Mouse (Mus musculus) gastrocnemius, postnatal 14 days (tissue): ENCODE results near the gene Rab7. TPM values are rescaled to one million over a fixed set of nuclear protein-coding genes. Genes with fewer than 3 reads are reported as not detected.

Experiments
- DNase-seq: peaks from one replicate; pipeline ENCODE4 v3.0.0; 2021; ENCODE audit warnings: mixed read lengths
- intact Hi-C: fragments of 180-260 bp; cut with DNase I; formaldehyde crosslinking; loops from one replicate; pipeline ENCODE4 v1.15.1; 2025; ENCODE audit warnings: low total_unique reads
- total RNA-seq, 2 experiments: library from RNA; stranded (reverse); gene quantifications; 2 replicates each; pipeline ENCODE4 v1.2.3; 2021

Rab7 gene
- total RNA-seq, 2 experiments from 2014 or later, result 208 to 236 TPM

GRCm38 (mm10) chr6:88056866-88057265 lies 11.8 kb upstream of the Rab7 start:
- intact Hi-C loops, result no loop called here
- no peak for DNase-seq

DNA sequence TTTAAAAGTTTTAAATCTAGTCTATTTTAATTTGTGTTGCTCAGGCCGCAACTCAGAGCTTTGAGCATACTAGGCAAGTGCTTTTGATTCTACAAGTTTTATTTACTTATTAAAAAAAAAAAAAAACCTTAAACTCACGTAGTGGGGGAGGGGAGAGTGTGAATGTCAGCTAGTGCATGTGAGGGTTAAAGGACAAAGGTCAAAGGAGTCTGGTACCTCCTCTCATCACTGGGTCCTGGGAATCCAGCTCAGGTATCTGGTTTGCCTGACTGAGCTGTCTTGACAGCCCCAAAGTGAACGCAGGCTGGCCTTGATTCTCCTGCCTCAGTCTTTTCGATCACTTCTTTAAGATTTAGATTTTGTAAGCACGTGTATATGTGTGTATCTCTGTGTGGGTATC lies 10.6 kb upstream of the Rab7 start:
- intact Hi-C loops, result no loop called here
- no peak for DNase-seq

DNA sequence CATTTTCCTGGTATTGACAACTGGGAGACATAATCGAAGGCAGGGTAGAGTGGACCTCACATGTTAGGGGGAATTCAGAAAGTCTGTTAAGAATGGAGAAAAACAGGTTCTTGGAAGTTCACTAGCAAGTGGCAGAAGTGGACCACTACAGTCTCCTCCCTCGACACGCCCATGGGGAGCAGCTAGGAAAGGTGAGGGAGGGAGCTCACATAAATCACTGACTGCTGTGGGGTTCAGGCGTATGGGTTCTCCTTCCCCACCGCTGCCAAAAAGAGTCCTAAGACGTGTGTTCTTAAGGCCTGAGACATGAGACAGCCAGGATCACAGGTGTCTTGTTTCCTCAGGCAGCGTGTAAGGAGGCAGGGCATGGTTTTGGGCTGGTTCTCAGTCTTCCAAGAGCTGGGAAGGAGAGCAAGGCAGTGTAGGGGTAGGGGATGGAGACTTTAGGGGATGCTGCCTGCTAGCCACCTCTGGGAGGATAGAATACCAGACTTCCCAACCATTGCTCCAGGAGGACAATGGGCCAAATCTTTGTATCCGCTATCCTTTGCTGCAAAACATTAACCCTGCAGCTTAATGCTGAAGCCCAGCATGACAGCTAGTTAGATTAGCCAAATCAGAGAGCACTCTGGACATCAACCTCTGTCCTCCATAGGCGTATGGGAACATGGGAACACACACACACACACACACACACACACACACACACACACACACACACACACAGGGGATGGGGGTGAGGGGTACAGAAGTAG lies 9.2 kb upstream of the Rab7 start:
- intact Hi-C loops, result no loop called here
- DNase-seq, result no peak

DNA sequence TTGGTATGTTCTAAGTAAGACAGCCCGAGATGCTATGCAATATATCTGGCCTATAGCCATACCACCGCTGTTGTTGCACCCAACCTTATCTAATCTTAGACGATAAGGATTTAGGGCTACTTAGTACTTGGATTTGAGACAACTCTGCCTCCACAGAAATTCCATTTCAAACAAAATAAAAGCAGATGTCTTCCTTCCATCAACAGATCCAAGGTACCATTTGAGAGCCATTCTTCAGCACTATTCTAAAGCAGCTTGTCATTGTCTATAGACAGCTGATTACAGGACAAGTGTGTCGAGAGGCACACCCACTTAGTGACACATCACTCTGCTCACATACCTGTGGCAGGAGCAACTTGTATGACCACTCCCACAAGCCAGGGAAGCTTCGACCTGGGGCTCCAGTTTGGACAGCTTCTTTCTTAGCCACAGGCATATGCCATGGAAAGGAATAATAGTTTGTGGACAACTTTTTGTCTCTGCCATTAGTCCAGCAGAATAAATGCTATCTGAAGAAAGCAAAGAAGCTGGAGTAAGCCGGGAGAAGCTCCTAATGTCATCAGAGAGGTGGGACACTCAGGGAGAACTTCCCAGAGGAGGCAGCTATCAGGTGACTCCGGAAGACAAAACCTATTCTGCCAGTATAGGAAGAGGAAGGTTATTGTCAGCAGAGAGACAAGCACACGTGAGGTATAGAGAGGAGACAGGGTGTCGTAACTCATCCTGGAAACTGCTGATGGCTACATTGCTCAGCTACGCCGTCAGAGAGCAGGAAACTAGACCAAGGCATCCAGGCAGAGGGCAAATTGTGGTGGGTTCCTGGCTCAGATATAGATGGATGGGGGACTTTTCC lies 8.4 kb upstream of the Rab7 start:
- no peak for DNase-seq
- intact Hi-C loops, result no loop called here

DNA sequence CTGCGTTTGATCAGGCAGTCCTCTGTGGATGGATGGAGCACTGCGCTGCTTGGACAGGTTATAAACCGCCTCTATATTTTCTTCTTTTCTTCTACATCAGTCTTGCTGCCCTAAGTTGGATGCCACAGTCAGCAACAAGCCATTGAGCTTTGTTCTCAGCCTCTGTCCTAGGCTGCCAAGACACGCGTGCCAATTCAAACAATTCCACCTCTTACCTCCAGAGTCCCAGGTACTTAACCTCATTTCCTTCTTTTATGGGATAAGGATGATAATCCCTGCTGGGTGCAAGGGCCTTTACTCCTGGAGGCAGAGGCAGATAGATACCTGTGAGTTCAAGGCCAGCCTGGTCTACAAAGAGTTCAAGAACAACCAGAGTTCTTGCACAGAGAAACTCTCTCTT lies 6.1 kb upstream of the Rab7 start:
- no peak for DNase-seq
- intact Hi-C loops, result no loop called here

- intact Hi-C loops, result no loop called here
- no peak for DNase-seq
Observed at GRCm38 (mm10) chr6:88049008-88049407, 3.9 kb upstream of the Rab7 start.

DNA sequence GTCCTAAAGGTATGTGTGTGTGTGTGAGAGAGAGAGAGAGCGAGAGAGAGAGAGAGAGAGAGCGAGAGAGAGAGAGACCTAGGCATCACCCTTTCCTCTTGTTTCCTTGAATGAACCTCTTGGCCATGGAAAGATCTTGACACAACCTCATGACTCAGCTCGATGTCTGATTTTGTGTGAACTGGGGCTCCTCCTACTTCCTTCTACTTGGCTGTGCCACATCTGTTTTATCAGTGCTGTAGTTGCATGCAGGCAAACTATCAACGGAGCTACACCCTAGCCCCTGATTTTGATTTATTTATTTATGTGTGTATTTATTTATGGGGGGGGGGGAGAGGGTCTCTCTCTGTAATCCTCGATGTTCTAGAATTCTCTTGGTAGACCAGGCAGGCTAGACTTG lies 2.8 kb upstream of the Rab7 start:
- no peak for DNase-seq
- intact Hi-C loops, result no loop called here

GRCm38 (mm10) chr6:88045406-88045766 lies 316 bp upstream of the Rab7 start:
- intact Hi-C loops, result no loop called here
- no peak for DNase-seq

DNA sequence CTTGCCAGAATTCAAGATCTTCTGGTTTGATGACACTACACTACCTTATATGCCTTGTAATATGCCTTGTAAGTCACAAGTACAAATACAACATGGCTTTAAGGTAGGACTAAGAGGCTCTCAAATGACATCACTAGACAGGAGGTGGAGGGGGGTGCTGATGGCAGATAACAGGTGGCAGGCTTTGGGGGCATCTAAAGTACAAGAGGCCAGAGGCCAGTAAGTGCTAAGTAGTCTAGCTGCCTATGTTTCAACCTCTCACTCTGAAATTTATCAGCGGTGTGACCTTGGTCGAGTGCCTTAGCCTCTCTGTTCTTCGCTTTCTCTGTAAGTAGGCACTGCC lies 865 bp downstream of the Rab7 start:
- intact Hi-C loops, result no loop called here
- DNase-seq, result no peak

GRCm38 (mm10) chr6:88042336-88042735 lies 2.7 kb downstream of the Rab7 start:
- no peak for DNase-seq
- intact Hi-C loops, result no loop called here

DNA sequence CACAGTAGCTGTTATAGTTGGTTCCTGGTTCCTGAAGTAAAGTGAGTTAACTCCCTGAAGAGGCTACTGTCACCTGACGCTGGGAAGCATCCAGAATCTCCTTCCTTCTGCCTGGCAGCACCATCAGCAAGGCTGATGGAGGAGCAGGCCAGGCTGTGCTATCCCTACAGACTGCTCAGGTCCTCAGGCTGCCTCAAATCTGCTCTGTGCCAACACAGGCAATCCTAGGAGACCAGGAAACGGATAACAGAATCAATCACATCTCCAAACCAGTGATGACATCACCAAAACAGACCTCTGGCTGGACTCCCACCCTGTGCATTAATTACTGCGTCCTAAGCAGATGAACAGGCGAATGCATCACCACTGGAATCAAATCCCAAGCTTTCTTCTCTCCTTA lies 3.8 kb downstream of the Rab7 start:
- DNase-seq, result no peak
- intact Hi-C loops, result no loop called here

GRCm38 (mm10) chr6:88039426-88039825 lies 5.6 kb downstream of the Rab7 start:
- no peak for DNase-seq
- intact Hi-C loops, result no loop called here

DNA sequence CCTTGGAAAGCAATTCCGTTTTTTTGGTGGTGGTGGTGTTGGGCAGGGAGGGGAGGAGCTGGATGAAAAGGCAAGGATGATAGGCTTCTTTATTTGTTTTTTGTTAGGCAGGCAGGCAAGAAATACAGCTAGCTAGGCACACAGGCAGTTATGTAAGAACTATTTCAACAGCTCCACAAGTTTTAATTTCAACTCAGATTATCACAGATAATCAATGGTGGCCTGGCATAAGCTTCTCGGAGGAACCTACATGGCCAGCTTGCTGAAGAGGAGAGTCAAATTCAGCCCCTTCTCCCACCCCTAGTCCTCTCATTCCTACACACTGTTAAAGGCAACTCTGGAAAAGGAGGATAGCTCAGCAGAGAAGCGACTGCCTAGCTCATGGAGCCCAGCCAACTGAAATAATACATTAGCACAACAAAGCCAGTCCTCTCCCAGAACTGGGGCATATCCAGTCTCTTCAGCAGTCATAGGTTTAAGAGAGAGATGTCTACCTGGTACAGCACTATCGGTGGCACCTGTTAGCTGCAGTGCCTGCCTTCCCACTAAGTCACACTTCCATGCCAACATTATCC lies 7.5 kb downstream of the Rab7 start:
- intact Hi-C loops, result no loop called here
- DNase-seq, result no peak

DNA sequence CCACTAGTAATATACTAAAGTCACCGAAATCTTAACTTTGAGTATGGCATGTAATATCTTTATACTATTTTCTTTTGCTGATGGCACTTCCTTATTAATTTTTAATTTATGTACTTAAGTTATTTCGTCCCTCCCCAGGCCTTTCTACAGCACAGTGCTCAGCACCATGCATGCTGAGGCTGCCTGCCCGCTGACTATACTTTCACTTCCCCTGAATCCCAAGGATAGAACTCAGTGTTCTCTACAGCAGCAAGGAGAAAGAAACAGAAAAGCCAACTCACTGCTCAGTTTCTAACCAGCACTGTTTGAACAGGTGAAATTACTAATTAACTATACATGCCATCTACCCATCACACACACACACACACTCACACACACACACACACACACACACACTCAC lies 11.6 kb downstream of the Rab7 start:
- DNase-seq, result no peak
- intact Hi-C loops, result no loop called here

DNA sequence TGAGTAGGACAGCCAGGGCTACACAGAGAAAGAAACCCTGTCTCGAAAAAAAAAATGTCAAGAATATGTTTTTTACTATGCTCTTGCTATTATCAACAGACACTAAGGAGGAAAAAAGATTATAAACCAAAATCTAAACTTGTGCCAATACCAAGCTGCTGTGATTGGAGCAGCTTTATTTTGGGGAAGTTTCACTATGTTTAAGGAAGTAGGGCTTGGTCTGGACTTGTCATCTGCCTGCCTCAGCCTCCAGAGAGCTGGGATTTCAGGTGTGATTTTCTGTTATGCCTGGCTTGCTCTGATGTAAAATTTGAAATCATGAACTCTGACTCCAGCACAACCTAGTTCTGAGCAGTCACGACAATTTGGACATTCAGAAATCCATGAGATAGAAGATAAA lies 14.6 kb downstream of the Rab7 start:
- intact Hi-C loops, result no loop called here
- no peak for DNase-seq

DNA sequence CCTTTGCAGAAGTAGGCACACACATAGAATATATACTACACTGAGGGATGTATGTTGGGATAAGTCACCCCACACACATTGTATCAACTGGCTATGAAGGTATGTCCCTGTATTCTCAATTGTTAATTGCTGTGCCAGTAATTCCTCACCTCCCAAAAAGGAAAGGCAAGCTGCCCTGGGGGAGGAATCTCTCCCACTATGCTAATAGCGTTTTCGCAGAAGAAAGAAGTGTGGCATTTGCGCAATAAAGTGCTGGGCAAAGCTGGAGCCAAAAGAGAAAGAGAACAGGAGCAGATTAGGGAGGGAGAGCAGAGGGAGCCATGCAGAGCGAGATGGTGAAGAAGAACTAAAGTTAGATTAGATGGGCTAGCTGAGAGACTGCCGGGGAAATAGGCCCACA lies 17.7 kb downstream of the Rab7 start:
- DNase-seq, result no peak
- intact Hi-C loops, result no loop called here

DNA sequence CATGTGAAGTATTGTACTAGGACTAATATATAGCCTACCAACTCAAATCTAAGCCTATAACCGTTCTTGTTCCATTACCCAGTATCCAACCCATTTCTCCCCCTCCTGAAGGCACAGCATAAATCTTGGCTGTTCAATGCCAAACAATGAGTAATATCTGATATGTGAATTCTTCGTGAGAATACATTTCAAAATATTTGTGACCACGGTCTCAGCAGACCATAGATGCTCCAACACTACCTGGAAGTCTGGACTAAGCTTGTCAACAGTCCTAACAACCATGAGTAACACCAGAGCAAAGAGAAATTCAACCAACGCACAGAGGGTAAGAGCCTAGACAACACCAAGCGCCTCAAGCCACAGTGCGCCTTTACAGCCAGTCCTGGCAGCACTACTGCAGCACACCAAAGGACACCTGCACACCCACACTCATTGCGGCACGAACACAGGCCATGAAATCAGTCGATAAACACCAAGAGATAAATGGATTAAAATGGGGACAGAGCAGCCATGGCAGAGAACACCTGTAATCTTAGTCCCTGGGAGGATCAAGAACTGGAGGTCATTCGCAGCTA lies 21.7 kb downstream of the Rab7 start:
- intact Hi-C loops, result no loop called here
- DNase-seq, result no peak

- intact Hi-C loops, result no loop called here
- DNase-seq, result no peak
Observed at GRCm38 (mm10) chr6:88019154-88019553, 25.9 kb downstream of the Rab7 start.

GRCm38 (mm10) chr6:88017821-88018220 lies 27.2 kb downstream of the Rab7 start:
- no peak for DNase-seq
- intact Hi-C loops, result no loop called here

DNA sequence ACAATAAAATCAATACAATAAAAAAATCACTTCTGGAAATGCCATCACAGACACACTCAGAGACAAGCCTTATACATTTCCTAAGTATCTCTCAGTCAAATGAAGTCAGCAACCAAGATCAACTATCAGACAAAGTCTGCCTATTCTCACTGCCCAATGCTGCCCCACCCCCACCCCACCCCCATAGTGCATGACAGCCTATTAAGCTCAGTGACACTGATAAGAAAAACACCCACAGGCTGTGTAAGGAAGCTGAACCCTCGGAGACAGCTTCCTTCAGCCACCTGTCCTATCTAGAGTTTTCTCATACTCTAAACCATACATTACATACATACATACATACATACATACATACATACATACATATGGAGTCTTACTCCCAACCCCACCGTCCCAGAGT lies 29.3 kb downstream of the Rab7 start:
- DNase-seq, result no peak
- intact Hi-C loops, result no loop called here

DNA sequence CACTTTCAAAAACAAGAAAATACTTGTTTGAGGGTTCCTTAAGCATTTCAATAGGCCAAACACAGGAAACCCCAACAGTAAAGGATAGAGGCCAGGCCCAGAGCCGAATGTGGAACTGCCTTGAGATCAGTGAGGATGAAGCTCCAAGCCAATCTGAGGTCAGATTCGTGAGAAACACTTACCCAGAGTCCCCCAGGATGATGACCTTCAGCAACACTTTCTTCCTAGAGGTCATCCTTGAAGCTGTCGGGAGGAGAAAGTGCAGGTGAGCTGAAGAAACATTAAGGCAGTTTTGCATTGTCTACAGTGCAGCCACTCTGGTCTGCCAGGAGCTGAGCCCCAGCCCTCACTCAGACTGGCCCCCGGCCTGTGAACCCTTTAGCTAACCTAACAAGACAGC lies 31.6 kb downstream of the Rab7 start:
- intact Hi-C loops, result loop anchor here (5.0 kb wide), 1 partner anchor 69 kb away; the partner anchor contains the start of gene Rpn1
- DNase-seq, result no peak
